Mouse (Mus musculus) lung, embryonic 14.5 days (tissue): ENCODE measurements around the gene Rpl15. TPM values are rescaled to one million over a fixed set of nuclear protein-coding genes. Genes with fewer than 3 reads are reported as not detected.
"Not testable (repeated sequence)": the region's sequence is repeated elsewhere in the genome, so short reads cannot be mapped to it uniquely, and the experiment has no call there.

Source experiments
- ATAC-seq: fragments of 200-750 bp; cut with Nextera tagmentation; 2 replicates; pipeline ENCODE4 v1.8.0; 2017; ENCODE audit warnings: mild to moderate bottlenecking, moderate TSS enrichment, moderate library complexity; ENCODE audit not compliant: insufficient read depth
- DNase-seq: peaks from one replicate; pipeline ENCODE4 v3.0.0-alpha.2; 2015
- H3K27ac ChIP-seq: fragments of 300-500 bp; sonication (generic); 2 replicates; pipeline ENCODE4 v1.5.1; 2014; ENCODE audit warnings: low read depth, mild to moderate bottlenecking, moderate library complexity
- H3K27me3 ChIP-seq: fragments of 300-500 bp; sonication (generic); 2 replicates; pipeline ENCODE4 v1.6.1; 2014; ENCODE audit warnings: low read length, control low read depth; ENCODE audit not compliant: insufficient read depth
- H3K36me3 ChIP-seq: fragments of 300-500 bp; sonication (generic); 2 replicates; pipeline ENCODE4 v1.6.1; 2014; ENCODE audit warnings: control low read depth; ENCODE audit not compliant: insufficient read depth
- H3K4me1 ChIP-seq: fragments of 300-500 bp; sonication (generic); 2 replicates; pipeline ENCODE4 v1.6.1; 2014; ENCODE audit warnings: antibody characterized with exemption, control low read depth; ENCODE audit not compliant: insufficient read depth
- H3K4me2 ChIP-seq: fragments of 300-500 bp; sonication (generic); 2 replicates; pipeline ENCODE4 v1.6.1; 2014; ENCODE audit warnings: mild to moderate bottlenecking
- H3K4me3 ChIP-seq: fragments of 300-500 bp; sonication (generic); 2 replicates; pipeline ENCODE4 v1.5.1; 2014; ENCODE audit warnings: low read depth, low read length
- H3K9ac ChIP-seq: fragments of 300-500 bp; sonication (generic); 2 replicates; pipeline ENCODE4 v1.6.1; 2014
- H3K9me3 ChIP-seq: fragments of 300-500 bp; sonication (generic); 2 replicates; pipeline ENCODE4 v1.6.1; 2016; ENCODE audit warnings: low read depth, low read length, control low read depth
- CTCF ChIP-seq: IDR thresholded peaks from 2 replicates; pipeline ENCODE4 v1.5.1; 2016; ENCODE audit warnings: antibody characterized with exemption, low read depth
- WGBS: fragments of 180-500 bp; shearing (Covaris S2); extraction: QIAGEN DNeasy Blood & Tissue Kit; methylation state at CpG from one replicate; pipeline ENCODE4 v1.1.7; 2014; 5-methylcytosine and 5-hydroxymethylcytosine counted together
- polyA plus RNA-seq: library from polyadenylated mRNA; unstranded; fragments of >200 nt; fragmentation: Nextera tagmentation; extraction: Ambion mirVana; gene quantifications from 2 replicates; pipeline ENCODE4 v1.2.1, GENCODE M21; 2014

The Rpl15 gene
- polyA plus RNA-seq, 1 experiment from 2014 or later: 550 TPM

GRCm38 (mm10) chr14:18233981-18234960, 36.9 kb downstream of the Rpl15 start:
- Histone ChIP-seq H3K9me3 (no peaks in the 10 kb centered on the region), H3K4me1 (no peaks in the 10 kb centered on the region), H3K9ac (no peak overlapping the region), H3K36me3 (no peaks in the 10 kb centered on the region), H3K27me3 (no peaks in the 10 kb centered on the region), H3K4me2 (no peak overlapping the region), H3K4me3 (no peak overlapping the region), H3K27ac (no peak overlapping the region)
- WGBS: 57% methylated on average over 5 of the region's 5 CpGs
- DNase-seq: no peak
- no peak for ATAC-seq
- no peak for TF ChIP-seq CTCF

- TF ChIP-seq CTCF: no peak
- Histone ChIP-seq H3K27ac (no peak overlapping the region), H3K27me3 (no peaks in the 10 kb centered on the region), H3K4me2 (no peak overlapping the region), H3K9ac (no peak overlapping the region), H3K4me3 (no peak overlapping the region), H3K36me3 (no peaks in the 10 kb centered on the region), H3K9me3 (no peaks in the 10 kb centered on the region), H3K4me1 (no peaks in the 10 kb centered on the region)
- DNase-seq: no peak
- 73% methylated on average over 2 of the region's 2 CpGs for WGBS
- ATAC-seq: no peak
Observed at GRCm38 (mm10) chr14:18233076-18233475, 38.1 kb downstream of the Rpl15 start.

- not testable (repeated sequence) for H3K27ac ChIP-seq, H3K4me1 ChIP-seq, H3K4me2 ChIP-seq, H3K4me3 ChIP-seq, H3K9me3 ChIP-seq, H3K36me3 ChIP-seq, H3K9ac ChIP-seq, DNase-seq, ATAC-seq, H3K27me3 ChIP-seq
- 90% methylated on average over 8 of the region's 8 CpGs for WGBS
Observed at GRCm38 (mm10) chr14:18231866-18232265, 39.3 kb downstream of the Rpl15 start.

- not testable (repeated sequence) for H3K4me1 ChIP-seq, H3K27me3 ChIP-seq, DNase-seq, H3K4me3 ChIP-seq, H3K36me3 ChIP-seq, ATAC-seq, H3K9me3 ChIP-seq, H3K27ac ChIP-seq, H3K9ac ChIP-seq, H3K4me2 ChIP-seq
- 93% methylated on average over 10 of the region's 10 CpGs for WGBS
Observed at GRCm38 (mm10) chr14:18229751-18230150, 41.4 kb downstream of the Rpl15 start.

GRCm38 (mm10) chr14:18226181-18226580, 45.0 kb downstream of the Rpl15 start:
- not testable (repeated sequence) for H3K36me3 ChIP-seq, H3K9ac ChIP-seq, H3K4me2 ChIP-seq, H3K4me3 ChIP-seq, H3K27me3 ChIP-seq, H3K9me3 ChIP-seq, ATAC-seq, H3K4me1 ChIP-seq, H3K27ac ChIP-seq
- DNase-seq: peak; percentile 11
- 74% methylated on average over 11 of the region's 11 CpGs for WGBS

GRCm38 (mm10) chr14:18225431-18225830, 45.8 kb downstream of the Rpl15 start:
- not testable (repeated sequence) for H3K4me1 ChIP-seq

GRCm38 (mm10) chr14:18221977-18222376, 49.2 kb downstream of the Rpl15 start:
- no peak overlapping the region for H3K27ac ChIP-seq
- H3K36me3 ChIP-seq: no peaks in the 10 kb centered on the region
- no peaks in the 10 kb centered on the region for H3K27me3 ChIP-seq
- no peaks in the 10 kb centered on the region for H3K9me3 ChIP-seq
- ATAC-seq: no peak
- no peak for TF ChIP-seq CTCF
- WGBS: 96% methylated on average over 6 of the region's 6 CpGs
- H3K4me2 ChIP-seq: no peak overlapping the region
- H3K4me1 ChIP-seq: no peaks in the 10 kb centered on the region
- no peak overlapping the region for H3K4me3 ChIP-seq
- H3K9ac ChIP-seq: no peak overlapping the region
- no peak for DNase-seq

More at GRCm38 (mm10) chr14:18225431-18225830, 45.8 kb downstream of the Rpl15 start:
- WGBS: 91% methylated on average over 11 of the region's 11 CpGs
- H3K9me3 ChIP-seq, H3K36me3 ChIP-seq, H3K9ac ChIP-seq, ATAC-seq, H3K27ac ChIP-seq, H3K27me3 ChIP-seq, DNase-seq, H3K4me3 ChIP-seq, H3K4me2 ChIP-seq: not testable (repeated sequence)

Other genes with a start within 250 kb of the Rpl15 start
- 9.1 TPM in 2 replicates for gene Nr1d2, start 32.3 kb downstream of the Rpl15 start, polyA plus RNA-seq
- gene Nkiras1, start 255 bp downstream of the Rpl15 start, polyA plus RNA-seq: 10.2 and 12.8 TPM in 2 replicates
- 49.5 and 50.0 TPM in 2 replicates for gene Ube2e1, start 60.5 kb upstream of the Rpl15 start, polyA plus RNA-seq